Mouse (Mus musculus): ENCODE data around the gene Hepacam2.
A peak's percentile ranks its signal among the peaks of the same experiment; 100 is the strongest.
"Not testable (repeated sequence)": the region's sequence is repeated elsewhere in the genome, so short reads cannot be mapped to it uniquely, and the experiment has no call there.

Hepacam2 gene

DNA sequence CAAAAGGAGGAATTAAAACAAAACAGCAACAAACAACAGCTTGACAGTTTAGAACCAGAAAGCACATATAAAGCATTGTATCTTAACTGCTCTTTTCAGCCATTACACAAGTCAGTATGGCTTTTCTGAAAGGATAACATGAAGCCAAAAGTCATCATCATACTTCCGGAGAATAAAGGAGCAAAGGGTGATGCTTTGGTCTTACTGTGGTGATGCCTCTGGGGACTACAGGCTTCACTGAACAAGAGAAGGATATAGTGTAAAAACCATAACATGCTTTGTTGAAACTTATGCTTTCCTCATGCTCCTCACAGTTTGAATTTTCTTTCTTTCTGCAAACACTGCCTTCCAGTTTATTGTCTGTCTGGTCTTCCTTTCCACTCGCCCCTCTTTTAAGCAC, 34.5 kb downstream of the Hepacam2 start:
- no peak for DNase-seq (ENCODE audit: low spot score)

DNA sequence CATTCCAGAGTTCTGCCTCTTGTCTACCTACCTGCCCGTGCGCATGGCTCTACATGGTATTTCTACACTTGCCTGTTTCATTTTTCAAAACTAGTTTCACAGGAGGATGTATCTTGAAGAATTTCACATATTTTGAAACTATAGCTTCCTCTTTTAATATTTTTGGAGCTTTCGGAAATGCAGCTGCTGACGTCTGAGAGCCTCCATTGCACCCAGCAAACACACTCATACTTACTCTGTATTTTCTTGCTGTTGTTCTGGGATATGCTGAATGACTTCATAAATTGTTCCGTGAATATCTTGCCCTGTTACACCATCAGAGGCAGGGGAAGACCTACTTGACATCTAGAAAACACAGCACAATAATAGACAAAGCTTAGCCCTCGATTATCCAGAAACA, 35.1 kb downstream of the Hepacam2 start:
- DNase-seq (ENCODE audit: low spot score), result no peak

DNA sequence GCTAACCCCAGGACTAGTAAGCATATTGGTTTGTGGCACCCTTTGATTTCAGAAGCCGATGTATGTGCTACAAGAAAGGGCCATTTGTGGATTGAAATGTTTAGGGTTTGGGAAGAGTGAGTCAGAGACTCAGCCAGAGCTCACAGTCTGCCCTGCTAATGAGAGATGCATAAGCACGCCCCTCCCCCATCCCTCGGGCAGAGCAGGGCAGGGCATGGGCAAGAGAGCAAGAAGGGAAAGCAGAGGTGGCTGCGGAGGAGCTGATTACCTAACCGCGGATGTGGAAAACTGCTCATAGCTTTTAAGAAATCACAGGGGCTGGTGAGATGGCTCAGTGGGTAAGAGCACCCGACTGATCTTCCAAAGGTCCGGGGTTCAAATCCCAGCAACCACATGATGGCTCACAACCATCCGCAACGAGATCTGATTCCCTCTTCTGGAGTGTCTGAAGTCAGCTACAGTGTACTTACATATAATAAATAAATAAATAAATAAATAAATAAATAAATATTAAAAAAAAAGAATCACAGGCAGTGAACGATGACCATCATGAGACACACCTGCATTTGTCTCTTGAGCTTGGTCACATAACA, 42.1 kb downstream of the Hepacam2 start:
- peak; percentile 50 for DNase-seq (ENCODE audit: low spot score)

DNA sequence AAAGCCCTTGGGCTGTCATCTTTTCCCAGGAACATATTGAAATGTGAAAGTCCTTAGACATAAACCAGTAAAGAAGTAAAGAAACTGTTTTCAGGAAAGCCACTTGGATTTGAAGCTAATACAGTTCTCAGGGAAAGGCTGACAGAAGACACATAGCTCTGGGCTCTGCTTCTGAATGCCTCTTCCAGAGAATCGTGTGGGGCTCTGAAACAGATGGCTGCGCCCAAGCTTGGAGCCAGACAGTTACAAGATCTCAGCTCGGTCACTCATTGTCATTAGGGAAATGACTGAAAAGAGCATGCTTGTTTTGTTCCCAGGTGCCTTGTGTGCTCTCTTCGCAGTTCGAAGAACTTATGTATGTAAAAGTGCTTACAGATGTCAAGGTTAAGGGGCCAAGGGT, 43.7 kb downstream of the Hepacam2 start:
- DNase-seq (ENCODE audit: low spot score), result no peak

DNA sequence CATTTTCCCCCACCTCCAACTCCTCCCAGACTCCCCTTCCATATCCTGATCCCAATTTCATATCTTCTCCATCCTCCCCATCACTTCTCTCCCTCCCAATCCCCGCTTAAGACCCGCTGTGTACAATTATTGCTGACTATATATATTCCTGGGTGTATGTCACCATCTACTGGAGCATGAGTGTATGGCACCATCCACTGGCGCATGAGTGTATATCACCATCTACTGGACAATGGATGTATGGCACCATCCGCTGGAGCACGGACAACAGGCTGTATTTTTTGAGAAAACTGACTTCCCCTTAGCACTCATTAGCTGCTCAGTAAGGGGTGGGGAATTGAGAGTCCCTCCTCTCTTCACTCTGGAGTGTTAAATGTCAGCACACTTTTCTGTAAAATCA, 50.7 kb downstream of the Hepacam2 start:
- peak; percentile 82 for DNase-seq (ENCODE audit: low spot score)

DNA sequence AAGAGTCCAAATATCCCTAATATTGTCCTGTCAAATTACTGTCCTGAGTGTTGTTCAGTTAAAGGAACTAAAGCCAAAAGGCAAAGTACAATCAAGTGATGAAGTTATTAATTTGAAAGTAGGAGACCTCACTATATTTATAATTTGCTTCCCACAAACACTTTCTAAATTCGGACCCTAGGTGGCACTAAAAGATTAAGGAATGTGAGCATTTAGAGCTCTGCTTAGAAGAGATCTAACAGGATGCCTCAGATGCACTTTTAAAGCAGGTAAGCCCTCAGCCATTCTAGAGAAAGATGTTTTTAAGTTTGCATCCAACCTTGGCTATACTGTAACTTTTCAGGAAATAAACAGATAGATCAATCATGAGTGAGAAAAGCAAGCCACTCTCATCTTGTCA, 54.2 kb downstream of the Hepacam2 start:
- DNase-seq (ENCODE audit: low spot score), result no peak

DNA sequence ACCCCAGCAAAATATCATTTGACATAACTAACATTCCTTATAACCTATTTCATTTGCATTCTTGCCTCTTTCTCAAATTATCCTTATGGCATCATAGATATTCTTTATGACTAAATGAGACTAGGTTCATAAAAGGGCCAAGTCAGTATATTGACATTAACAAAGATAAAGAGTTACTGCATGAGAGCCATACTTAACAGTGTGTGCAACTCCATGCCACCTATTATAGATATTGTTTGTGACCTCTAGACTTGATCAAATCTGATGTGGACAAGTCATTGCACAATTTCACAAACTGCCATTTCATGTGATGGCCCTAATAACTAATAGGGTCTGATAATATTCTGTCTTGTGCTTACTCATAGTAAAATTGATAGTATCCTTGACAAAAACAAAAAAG, 62.0 kb downstream of the Hepacam2 start:
- no peak for DNase-seq (ENCODE audit: low spot score)

DNA sequence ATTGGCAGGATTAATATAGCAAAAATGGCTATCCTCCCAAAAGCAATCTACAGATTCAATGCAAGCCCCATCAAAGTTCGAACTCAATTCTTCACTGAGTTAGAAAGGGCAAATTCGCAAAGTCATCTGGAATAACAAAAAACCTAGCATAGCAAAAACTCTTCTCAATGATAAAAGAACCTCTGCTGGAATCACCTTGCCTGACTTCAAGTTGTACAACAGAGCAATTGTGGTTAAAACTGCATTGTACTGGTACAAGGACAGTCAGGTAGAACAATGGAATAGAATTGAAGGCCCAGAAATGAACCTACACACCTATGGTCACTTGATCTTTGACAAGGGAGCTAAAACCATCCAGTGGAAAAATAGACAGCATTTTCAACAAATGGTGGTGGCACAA, 67.1 kb downstream of the Hepacam2 start:
- DNase-seq (ENCODE audit: low spot score), result not testable (repeated sequence)

DNA sequence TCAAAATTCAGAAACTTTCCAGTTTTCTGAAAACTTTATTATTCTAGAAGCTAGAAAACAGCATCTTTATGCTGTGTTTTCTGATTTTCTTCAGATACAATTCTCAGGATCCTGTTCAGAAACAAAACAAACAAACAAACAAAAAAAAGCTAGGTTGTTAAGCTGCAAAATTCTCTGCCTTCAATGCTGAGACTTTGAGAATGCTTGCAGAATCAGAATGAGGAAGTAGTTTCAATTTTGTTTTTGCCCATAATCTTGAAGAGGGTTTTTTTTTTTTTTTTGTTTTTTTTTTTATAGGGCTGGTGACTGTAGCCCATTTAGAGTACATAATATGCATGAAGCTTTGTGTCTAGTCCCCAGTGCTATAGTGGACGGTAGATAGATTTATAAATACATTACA, 71.1 kb downstream of the Hepacam2 start:
- DNase-seq (ENCODE audit: low spot score), result no peak

DNA sequence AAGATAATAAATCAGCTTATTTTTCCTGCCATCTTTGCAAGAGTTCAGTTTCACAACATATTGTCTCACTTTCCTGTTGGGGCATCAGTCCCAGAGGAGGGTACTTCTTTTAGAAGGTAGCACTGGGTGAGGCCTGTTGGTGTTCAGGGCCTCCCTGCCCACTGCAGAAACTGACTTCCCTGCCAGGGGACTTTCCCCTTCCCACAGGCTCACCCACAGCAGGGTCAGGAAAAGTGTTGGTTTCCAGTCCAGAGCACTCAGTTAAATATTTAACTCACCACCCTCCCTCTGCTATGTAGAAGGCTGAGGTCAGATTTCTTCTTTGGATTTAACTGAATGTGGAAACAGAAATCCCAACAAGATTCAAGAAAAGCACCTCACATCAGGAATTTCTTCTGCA, 72.8 kb downstream of the Hepacam2 start:
- DNase-seq (ENCODE audit: low spot score), result not testable (repeated sequence)

DNA sequence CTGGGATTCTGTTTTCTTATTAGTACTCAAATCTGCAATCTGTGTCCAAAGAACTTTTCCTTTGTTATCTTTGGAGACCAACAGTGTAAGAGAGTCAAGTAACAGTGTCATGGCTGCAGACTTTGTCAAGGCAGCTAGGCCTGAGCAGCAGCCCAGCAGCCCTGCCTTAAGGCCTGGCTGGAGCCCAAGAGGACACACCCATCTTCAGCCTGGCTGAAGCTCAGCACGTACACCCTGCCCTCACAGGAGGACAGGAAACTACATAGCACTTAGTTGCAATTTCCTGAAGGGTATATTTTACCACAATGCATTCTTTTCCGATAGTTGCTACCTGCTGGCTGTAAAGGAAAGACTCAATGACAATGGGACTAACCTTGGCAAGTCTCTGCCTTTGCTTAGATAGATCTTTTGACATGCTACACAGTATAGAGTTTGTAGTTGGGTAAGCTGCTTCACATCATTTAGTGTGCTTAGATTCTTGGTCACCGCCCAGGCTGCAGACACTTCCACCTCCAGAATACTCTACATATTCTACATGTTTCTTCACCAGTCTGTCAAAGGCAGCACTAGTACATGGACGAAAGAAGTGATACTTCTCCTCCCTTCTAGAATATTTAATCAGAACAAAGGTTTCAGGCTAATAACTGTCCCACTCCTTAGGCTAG, 73.4 kb downstream of the Hepacam2 start:
- not testable (repeated sequence) for DNase-seq (ENCODE audit: low spot score)
